ENCODE assay signal across 9 mouse cellular contexts in genomic region chr17:25471418-25471817, GRCm38 (mm10). TPM values are rescaled to one million over a fixed set of nuclear protein-coding genes. Genes with fewer than 3 reads are reported as not detected.
DNase-seq lines count a peak whose midpoint lies in the region; TF ChIP-seq lines count a peak whose summit lies in the region.
"Had no signal": no experiment of that assay in that cellular context is flagged by ENCODE, and none has a peak within 500 bp of the region (broad histone marks: within the 10 kb centered on the region; RNA-seq: fewer than 3 reads in every experiment).

No protein-coding gene starts in this region.

- TF ChIP-seq CTCF in lung, adult 2 months (IDR thresholded peaks at IDR 0.05; ENCODE audit: insufficient read depth, low read length): no peak
- TF ChIP-seq CTCF in testis, adult 2 months (IDR thresholded peaks at IDR 0.05; ENCODE audit: control insufficient read depth, insufficient read depth, insufficient replicate concordance, low read depth, low read length): no peak

- peak; percentile 34 to 53 for DNase-seq in cerebellum, postnatal 10 days
- no peak for DNase-seq in cerebellum, adult 11 months
- DNase-seq in urinary bladder, postnatal 14 days (ENCODE audit: low spot score): peak; percentile 28
- DNase-seq in urinary bladder, adult 2 months (ENCODE audit: low spot score): no peak
- DNase-seq in lung, adult 2 months: peak; percentile 47
- DNase-seq in gastrocnemius, postnatal 25 days: no peak
- DNase-seq in urinary bladder, postnatal 36 days (ENCODE audit: low spot score in 2 of 2): no peak

- WGBS in lung, adult 2 months: 31% methylated on average over 8 of the region's 8 CpGs

- peaks cover 5% of the 10 kb centered on the region; the same call in 1 of the 2 replicates for H3K4me1 ChIP-seq in lung, adult 2 months (ENCODE audit: control insufficient read depth, insufficient read depth, low read length)
- H3K4me1 ChIP-seq in testis, adult 2 months (ENCODE audit: control insufficient read depth, insufficient read depth, low read length): peaks cover 28% of the 10 kb centered on the region

- H3K36me3 ChIP-seq in testis, adult 2 months (ENCODE audit: control insufficient read depth, insufficient read depth, low read length): no peaks in the 10 kb centered on the region

- no peaks in the 10 kb centered on the region for H3K27me3 ChIP-seq in testis, adult 2 months (ENCODE audit: control insufficient read depth, insufficient read depth, low read length)

- H3K4me3 ChIP-seq in lung, adult 2 months (replicated peaks; ENCODE audit: extremely low read depth, low read depth, low read length): peak overlapping the region; percentile 4
- peak overlapping the region; percentile 91 for H3K4me3 ChIP-seq in testis, adult 2 months (ENCODE audit: control insufficient read depth, low read depth, low read length)

- H3K27ac ChIP-seq in testis, adult 2 months (ENCODE audit: control insufficient read depth, insufficient read depth, low read depth, low read length): peak overlapping the region; percentile 75

- no peak for TF ChIP-seq POLR2A in lung, adult 2 months (IDR thresholded peaks at IDR 0.05; ENCODE audit: borderline replicate concordance, extremely low read depth, low read depth, low read length)
- TF ChIP-seq POLR2A in testis, adult 2 months (IDR thresholded peaks at IDR 0.05; ENCODE audit: control insufficient read depth, low read depth, low read length): peak; percentile 83; the same call in 1 of the 2 replicates

RNA-seq across cellular contexts. Expression of gene Tekt4, which starts 17.0 kb away (rescaled TPM):
- polyA plus RNA-seq in urinary bladder, adult 2 months (2012; rRNA removed): 0.12 and 0.15 TPM in 2 replicates
- 11.4 and 11.9 TPM in 2 replicates for polyA plus RNA-seq in lung, adult 2 months (2012; rRNA removed)
- polyA plus RNA-seq in testis, adult 2 months (2012; rRNA removed): 341 and 400 TPM in 2 replicates
- not detected for total RNA-seq in gastrocnemius, postnatal 25 days (2021)
- polyA plus RNA-seq: C2C12 had no signal

RNA-seq across cellular contexts. Expression of gene Sstr5, which starts 25.7 kb away (rescaled TPM):
- 0.06 TPM in 1 of 2 replicates, not detected in the other for polyA plus RNA-seq in urinary bladder, adult 2 months (2012; rRNA removed)
- 0.06 and 0.08 TPM in 2 replicates for polyA plus RNA-seq in lung, adult 2 months (2012; rRNA removed)
- 0.04 and 0.05 TPM in 2 replicates for polyA plus RNA-seq in testis, adult 2 months (2012; rRNA removed)
- total RNA-seq in gastrocnemius, postnatal 25 days (2021): not detected
- polyA plus RNA-seq: C2C12 had no signal

RNA-seq across cellular contexts. Expression of gene Cacna1h, which starts 37.8 kb away (rescaled TPM):
- 28.6 and 59.3 TPM in 2 replicates for polyA plus RNA-seq in urinary bladder, adult 2 months (2012; rRNA removed)
- polyA plus RNA-seq in lung, adult 2 months (2012; rRNA removed): 1.9 and 3.2 TPM in 2 replicates
- polyA plus RNA-seq in testis, adult 2 months (2012; rRNA removed): 78.4 and 84.0 TPM in 2 replicates
- total RNA-seq in gastrocnemius, postnatal 25 days (2021): 1 to 10 TPM; 1.5 to 1.6 TPM
- polyA plus RNA-seq: C2C12 had no signal

Comparison
In these comparisons a context has a peak if more than half of its experiments do, and no peak if none do; other contexts are left out.
1. DNase-seq: peak in cerebellum, postnatal 10 days (2 of 2), urinary bladder, postnatal 14 days (single experiment) and lung, adult 2 months (single experiment); none in cerebellum, adult 11 months (single experiment), urinary bladder, adult 2 months (single experiment), gastrocnemius, postnatal 25 days (single experiment) and urinary bladder, postnatal 36 days (0 of 2).
2. RNA of gene Tekt4, which starts 17.0 kb away (polyA plus RNA-seq): 341 to 400 TPM in testis, adult 2 months; 11.4 to 11.9 TPM in lung, adult 2 months and 0.12 to 0.15 TPM in urinary bladder, adult 2 months; every median in the first group is over 10 times any median in the second.